Mouse (Mus musculus) liver, adult 2 months (tissue): Measurements from ENCODE around the gene Tlr9. TPM values are rescaled to one million over a fixed set of nuclear protein-coding genes. Genes with fewer than 3 reads are reported as not detected.

Source experiments
- DNase-seq: peaks from one replicate; pipeline ENCODE4 v3.0.0-alpha.2; 2011; ENCODE audit warnings: low read depth, low spot score; ENCODE audit errors: extremely low read depth
- H3K27ac ChIP-seq: fragments of 200-500 bp; replicated peaks from 2 replicates; pipeline ENCODE4 v1.5.1; 2012; ENCODE audit warnings: low read depth, mild to moderate bottlenecking, control low read depth, inconsistent platforms, low read length; ENCODE audit not compliant: insufficient read depth
- H3K27me3 ChIP-seq: fragments of 200-500 bp; 2 replicates; pipeline ENCODE4 v1.6.1; 2012; ENCODE audit warnings: mild to moderate bottlenecking, moderate library complexity, low read length, inconsistent platforms; ENCODE audit not compliant: control insufficient read depth, insufficient read depth
- H3K36me3 ChIP-seq: fragments of 200-500 bp; 2 replicates; pipeline ENCODE4 v1.6.1; 2012; ENCODE audit warnings: low read length, inconsistent platforms; ENCODE audit not compliant: control insufficient read depth, insufficient read depth
- H3K4me1 ChIP-seq: fragments of 200-500 bp; 2 replicates; pipeline ENCODE4 v1.6.1; 2011; ENCODE audit warnings: low read length; ENCODE audit not compliant: control insufficient read depth, insufficient read depth
- H3K4me3 ChIP-seq: fragments of 200-500 bp; 2 replicates; pipeline ENCODE4 v1.5.1; 2011; ENCODE audit warnings: low read depth, mild to moderate bottlenecking, control low read depth, low read length, moderate library complexity; ENCODE audit not compliant: insufficient read depth
- H3K79me2 ChIP-seq: fragments of 200-500 bp; 2 replicates; pipeline ENCODE4 v1.6.1; 2012; ENCODE audit warnings: inconsistent platforms, mild to moderate bottlenecking, low read length, moderate library complexity; ENCODE audit not compliant: control insufficient read depth, insufficient read depth
- H3K9ac ChIP-seq: fragments of 200-500 bp; 2 replicates; pipeline ENCODE4 v1.6.1; 2012; ENCODE audit warnings: low read depth, mild to moderate bottlenecking, control low read depth, inconsistent platforms, low read length
- CTCF ChIP-seq: fragments of 200-500 bp; IDR thresholded peaks from 2 replicates; pipeline ENCODE4 v1.5.1; 2011; ENCODE audit warnings: low read depth, low read length, control low read depth
- POLR2A ChIP-seq: fragments of 200-500 bp; IDR thresholded peaks from 2 replicates; pipeline ENCODE4 v1.6.1; 2011; ENCODE audit warnings: low read length, control low read depth; ENCODE audit not compliant: insufficient read depth; ENCODE audit errors: extremely low read depth
- WGBS: fragments of 180-500 bp; shearing (Covaris S2); methylation state at CpG from one replicate; pipeline ENCODE4 v1.1.7; 2018; 5-methylcytosine and 5-hydroxymethylcytosine counted together
- polyA plus RNA-seq: library from polyadenylated mRNA; depleted of rRNA; stranded (reverse); fragments of >200 nt; gene quantifications from 2 replicates; pipeline ENCODE4 v1.2.3, GENCODE M21; 2012
- total RNA-seq: library from RNA; depleted of rRNA; stranded (reverse); fragments of >200 nt; gene quantifications from 2 replicates; pipeline ENCODE4 v1.2.3, GENCODE M21; 2014

Tlr9 gene
- total and polyA plus RNA-seq, 2 experiments = 0.18 to 0.61 TPM

- peak overlapping the region; percentile 18 for H3K27ac ChIP-seq
- H3K36me3 ChIP-seq = peaks cover 78% of the 10 kb centered on the region
- WGBS = 50% methylated on average over 10 of the region's 10 CpGs
Observed at GRCm38 (mm10) chr9:106241541-106242164, 19.3 kb downstream of the Tlr9 start.

GRCm38 (mm10) chr9:106242813-106243488, 20.6 kb downstream of the Tlr9 start:
- Histone ChIP-seq H3K79me2 (peaks cover 12% of the 10 kb centered on the region), H3K27ac (peak overlapping the region; percentile 18), H3K4me1 (peaks cover 20% of the 10 kb centered on the region; the same call in 1 of the 2 replicates), H3K4me3 (peak overlapping the region; percentile 48), H3K36me3 (peaks cover 69% of the 10 kb centered on the region), H3K9ac (peak overlapping the region; percentile 61), H3K27me3 (no peaks in the 10 kb centered on the region)
- peak; percentile 16; the same call in 1 of the 2 replicates for TF ChIP-seq CTCF
- TF ChIP-seq POLR2A = peak; percentile 68
- peak; percentile 67 for DNase-seq
- WGBS = 20% methylated on average over 19 of the region's 19 CpGs

More at GRCm38 (mm10) chr9:106241541-106242164, 19.3 kb downstream of the Tlr9 start:
- peak; percentile 82 for DNase-seq
- peak overlapping the region; percentile 61 for H3K9ac ChIP-seq
- H3K4me1 ChIP-seq = peaks cover 23% of the 10 kb centered on the region; the same call in 1 of the 2 replicates
- peaks cover 2% of the 10 kb centered on the region for H3K79me2 ChIP-seq
- H3K27me3 ChIP-seq = no peaks in the 10 kb centered on the region
- TF ChIP-seq POLR2A (no peak), CTCF (peak; percentile 11; the same call in 1 of the 2 replicates)
- H3K4me3 ChIP-seq = peak overlapping the region; percentile 48

- H3K4me3 ChIP-seq = no peak overlapping the region
- H3K27me3 ChIP-seq = no peaks in the 10 kb centered on the region
- 78% methylated on average over 11 of the region's 11 CpGs for WGBS
- peaks cover 12% of the 10 kb centered on the region for H3K79me2 ChIP-seq
- peaks cover 19% of the 10 kb centered on the region for H3K36me3 ChIP-seq
- TF ChIP-seq CTCF = no peak
- no peak for TF ChIP-seq POLR2A
- no peak overlapping the region for H3K27ac ChIP-seq
- no peak overlapping the region for H3K9ac ChIP-seq
- H3K4me1 ChIP-seq = peaks cover 5% of the 10 kb centered on the region; the same call in 1 of the 2 replicates
- peak; percentile 37 for DNase-seq
Observed at GRCm38 (mm10) chr9:106249550-106249949, 27.2 kb downstream of the Tlr9 start.

GRCm38 (mm10) chr9:106250245-106250644, 27.8 kb downstream of the Tlr9 start:
- DNase-seq = no peak

GRCm38 (mm10) chr9:106251066-106251465, 28.7 kb downstream of the Tlr9 start:
- H3K9ac ChIP-seq = no peak overlapping the region
- H3K27ac ChIP-seq = no peak overlapping the region
- DNase-seq = no peak
- H3K79me2 ChIP-seq = peaks cover 12% of the 10 kb centered on the region
- peaks cover 10% of the 10 kb centered on the region for H3K36me3 ChIP-seq
- no peak overlapping the region for H3K4me3 ChIP-seq
- H3K4me1 ChIP-seq = peaks cover 5% of the 10 kb centered on the region; the same call in 1 of the 2 replicates
- no peaks in the 10 kb centered on the region for H3K27me3 ChIP-seq
- 85% methylated on average over 8 of the region's 8 CpGs for WGBS
- TF ChIP-seq POLR2A (no peak), CTCF (no peak)

More at GRCm38 (mm10) chr9:106250245-106250644, 27.8 kb downstream of the Tlr9 start:
- TF ChIP-seq POLR2A (no peak), CTCF (no peak)
- WGBS = 85% methylated on average over 4 of the region's 4 CpGs
- no peak overlapping the region for H3K27ac ChIP-seq
- H3K9ac ChIP-seq = no peak overlapping the region
- H3K4me3 ChIP-seq = no peak overlapping the region
- H3K27me3 ChIP-seq = no peaks in the 10 kb centered on the region
- peaks cover 14% of the 10 kb centered on the region for H3K36me3 ChIP-seq
- peaks cover 12% of the 10 kb centered on the region for H3K79me2 ChIP-seq
- H3K4me1 ChIP-seq = peaks cover 5% of the 10 kb centered on the region; the same call in 1 of the 2 replicates
